Mouse (Mus musculus): ENCODE measurements around the gene Agap2.
A peak's percentile ranks its signal among the peaks of the same experiment; 100 is the strongest.

Gene Agap2

GRCm38 (mm10) chr10:127076082-127076481 is 998 bp downstream of the Agap2 start:
- no peak for DNase-seq (ENCODE audit: low spot score)

GRCm38 (mm10) chr10:127077515-127077914 is 2.4 kb downstream of the Agap2 start:
- no peak for DNase-seq (ENCODE audit: low spot score)

GRCm38 (mm10) chr10:127078001-127078676 is 3.1 kb downstream of the Agap2 start:
- no peak for DNase-seq (ENCODE audit: low spot score)

GRCm38 (mm10) chr10:127078677-127079575 is 3.8 kb downstream of the Agap2 start:
- DNase-seq (ENCODE audit: low spot score): peak; percentile 78

- DNase-seq (ENCODE audit: low spot score): peak; percentile 46
Measured at GRCm38 (mm10) chr10:127079665-127080391, 4.7 kb downstream of the Agap2 start.

- DNase-seq (ENCODE audit: low spot score): peak; percentile 30
Measured at GRCm38 (mm10) chr10:127080901-127081780, 6.1 kb downstream of the Agap2 start.

- DNase-seq (ENCODE audit: low spot score): peak; percentile 65
Measured at GRCm38 (mm10) chr10:127081996-127082620, 7.0 kb downstream of the Agap2 start.

GRCm38 (mm10) chr10:127083292-127083914 is 8.3 kb downstream of the Agap2 start:
- DNase-seq (ENCODE audit: low spot score): no peak

GRCm38 (mm10) chr10:127083915-127084306 is 8.8 kb downstream of the Agap2 start:
- no peak for DNase-seq (ENCODE audit: low spot score)

- DNase-seq (ENCODE audit: low spot score): no peak
Measured at GRCm38 (mm10) chr10:127085052-127085451, 10.0 kb downstream of the Agap2 start.

GRCm38 (mm10) chr10:127085633-127086032 is 10.5 kb downstream of the Agap2 start:
- DNase-seq (ENCODE audit: low spot score): no peak

- peak; percentile 49 for DNase-seq (ENCODE audit: low spot score)
Measured at GRCm38 (mm10) chr10:127090560-127091411, 15.7 kb downstream of the Agap2 start.

GRCm38 (mm10) chr10:127091507-127092396 is 16.7 kb downstream of the Agap2 start:
- no peak for DNase-seq (ENCODE audit: low spot score)

GRCm38 (mm10) chr10:127092742-127093141 is 17.7 kb downstream of the Agap2 start:
- DNase-seq (ENCODE audit: low spot score): no peak

- no peak for DNase-seq (ENCODE audit: low spot score)
Measured at GRCm38 (mm10) chr10:127094382-127094802, 19.3 kb downstream of the Agap2 start.

- DNase-seq (ENCODE audit: low spot score): no peak
Measured at GRCm38 (mm10) chr10:127098514-127098913, 23.4 kb downstream of the Agap2 start.

GRCm38 (mm10) chr10:127099191-127099590 is 24.1 kb downstream of the Agap2 start:
- no peak for DNase-seq (ENCODE audit: low spot score)

GRCm38 (mm10) chr10:127099868-127100267 is 24.8 kb downstream of the Agap2 start:
- DNase-seq (ENCODE audit: low spot score): no peak
